Mouse (Mus musculus): ENCODE measurements at regions not wholly inside any gene's neighbourhood (a gene's known extent, or its start where the extent isn't known, plus 50 kb on each side); places are given as distances from the start of the nearest gene placed in this dataset.
A peak's percentile ranks its signal among the peaks of the same experiment; 100 is the strongest.

GRCm38 (mm10) chr8:126837318-126838025, 108.2 kb downstream of the Tomm20 start:
- intact Hi-C loops (cut with DNase I), result loop anchor here (2.0 kb wide), 2 partner anchors 47 to 171 kb away; no protein-coding TSS in a partner anchor

GRCm38 (mm10) chr8:126835554-126835953, 110.1 kb downstream of the Tomm20 start:
- no peak for DNase-seq
- intact Hi-C loops (cut with DNase I), result no loop called here

More at GRCm38 (mm10) chr8:126837318-126838025, 108.2 kb downstream of the Tomm20 start:
- peak; percentile 82 to 90 for DNase-seq

GRCm38 (mm10) chr8:126833471-126834453, 111.9 kb downstream of the Tomm20 start:
- intact Hi-C loops (cut with DNase I), result no loop called here
- peak; percentile 78 to 83 for DNase-seq

DNA sequence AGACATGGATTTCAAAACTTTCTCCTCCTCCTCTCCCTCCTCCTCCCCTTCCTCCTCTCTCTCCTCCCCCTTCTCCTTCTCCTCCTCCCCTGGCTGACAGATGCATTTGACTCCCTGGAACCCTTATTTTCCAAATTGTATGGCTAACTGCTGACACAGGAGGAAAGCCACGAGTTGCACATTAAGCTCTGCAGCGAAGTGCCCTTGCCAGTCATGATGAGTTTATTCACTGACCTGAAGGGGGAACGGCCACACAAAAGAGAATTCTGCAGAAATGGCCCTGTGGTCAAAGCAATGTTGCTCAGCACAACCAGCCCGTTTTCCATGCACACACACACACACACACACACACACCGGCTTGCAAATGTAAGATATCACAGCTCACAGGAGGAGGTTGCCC, 112.6 kb downstream of the Tomm20 start:
- DNase-seq, result peak in 1 of 2 experiments; percentile 35
- intact Hi-C loops (cut with DNase I), result no loop called here

DNA sequence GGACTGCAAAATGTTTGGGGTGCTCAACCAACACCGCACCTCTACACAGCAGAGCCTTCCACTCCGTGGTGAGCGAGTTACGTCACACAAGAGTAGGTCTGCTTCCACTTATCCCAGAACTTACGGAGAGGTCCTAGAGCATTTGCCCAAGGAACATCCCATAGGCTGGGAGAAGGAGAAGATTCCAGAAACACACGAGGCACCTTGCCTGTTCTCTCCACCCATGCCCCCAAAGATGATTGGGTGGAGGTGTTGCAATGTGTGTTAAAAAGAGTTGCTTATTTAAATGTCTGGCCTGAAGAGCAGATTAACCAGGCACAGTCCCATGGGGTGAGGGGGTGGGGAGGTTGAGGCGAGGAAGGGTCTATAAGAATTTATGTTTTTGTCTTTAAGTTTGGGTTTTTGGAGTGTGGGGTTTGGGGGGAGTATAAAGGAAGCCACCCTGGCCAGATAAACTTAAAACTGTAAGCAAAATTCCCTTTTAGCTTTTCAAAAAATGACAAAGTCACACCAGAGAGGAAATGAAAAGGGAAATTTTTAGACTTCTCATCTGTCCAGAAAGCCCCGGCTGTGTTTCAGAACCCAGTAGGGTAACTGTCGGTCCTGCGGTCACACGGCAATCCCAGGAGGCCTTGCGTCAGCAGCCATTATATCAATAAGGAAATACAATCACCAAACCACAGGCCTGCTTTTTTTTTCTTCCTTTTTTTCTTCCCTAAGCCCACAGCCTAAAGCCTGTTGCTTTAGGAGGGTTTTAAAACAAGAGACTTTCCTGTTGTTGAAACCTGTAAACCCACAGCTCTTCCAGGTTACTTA, 113.3 kb downstream of the Tomm20 start:
- intact Hi-C loops (cut with DNase I), result no loop called here
- peak; percentile 68 to 69 for DNase-seq

- DNase-seq, result no peak
- intact Hi-C loops (cut with DNase I), result no loop called here
Measured at GRCm38 (mm10) chr8:126831312-126832162, 114.1 kb downstream of the Tomm20 start.

DNA sequence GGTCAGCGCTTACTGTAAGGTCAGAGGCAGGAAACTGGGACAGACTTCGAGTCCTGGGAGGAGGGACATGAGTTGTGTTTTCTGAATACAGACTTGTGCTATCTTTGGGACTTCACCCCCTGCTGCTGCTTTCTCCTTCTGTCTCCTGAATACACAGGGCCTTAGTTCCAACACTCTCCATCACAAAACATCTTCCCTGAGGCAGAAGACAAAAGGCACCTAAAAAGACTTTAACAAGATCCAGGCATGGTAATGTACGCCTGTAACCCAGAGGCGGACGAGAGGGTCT, 115.5 kb downstream of the Tomm20 start:
- intact Hi-C loops (cut with DNase I), result no loop called here
- DNase-seq, result no peak

GRCm38 (mm10) chr8:126829376-126830241, 116.0 kb downstream of the Tomm20 start:
- intact Hi-C loops (cut with DNase I), result no loop called here

DNA sequence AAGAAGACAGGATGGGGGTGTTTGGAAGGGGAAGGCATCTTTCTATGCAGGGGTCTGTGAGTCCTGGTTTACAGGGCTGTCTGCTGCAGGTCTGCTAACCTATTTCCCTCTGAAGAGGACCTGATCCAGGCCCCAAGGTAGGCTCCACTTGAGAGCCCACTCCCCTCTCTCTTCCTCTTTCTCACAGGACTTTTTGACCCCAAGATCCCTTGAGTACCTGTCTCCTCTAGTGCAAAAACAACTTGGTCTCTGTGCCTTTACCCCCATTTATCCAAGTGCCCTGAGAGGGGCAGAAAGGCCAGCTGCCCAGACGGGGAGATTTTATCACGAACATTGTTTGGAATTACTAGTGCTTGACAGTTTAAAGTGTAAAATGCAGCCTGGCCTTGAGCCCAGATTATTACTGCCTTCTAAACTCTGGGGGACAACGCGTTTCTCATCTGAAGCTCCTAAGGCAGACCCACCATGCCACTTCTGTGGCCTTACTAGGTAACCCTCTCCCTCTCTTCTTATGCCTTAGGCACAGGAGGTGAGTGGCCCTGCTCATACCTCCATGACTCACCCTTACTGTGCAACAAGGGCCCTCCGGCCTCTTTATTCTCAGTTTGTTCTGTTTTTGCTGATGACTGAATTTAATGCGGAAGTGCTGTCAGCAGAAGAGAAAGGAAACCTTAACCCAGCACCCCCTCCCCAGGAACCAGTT, 117.8 kb downstream of the Tomm20 start:
- DNase-seq, result peak in 1 of 2 experiments; percentile 49
- intact Hi-C loops (cut with DNase I), result loop anchor here (2.0 kb wide), 2 partner anchors 21 to 39 kb away; no protein-coding TSS in a partner anchor

More at GRCm38 (mm10) chr8:126829376-126830241, 116.0 kb downstream of the Tomm20 start:
- DNase-seq, result peak in 1 of 2 experiments; percentile 49

DNA sequence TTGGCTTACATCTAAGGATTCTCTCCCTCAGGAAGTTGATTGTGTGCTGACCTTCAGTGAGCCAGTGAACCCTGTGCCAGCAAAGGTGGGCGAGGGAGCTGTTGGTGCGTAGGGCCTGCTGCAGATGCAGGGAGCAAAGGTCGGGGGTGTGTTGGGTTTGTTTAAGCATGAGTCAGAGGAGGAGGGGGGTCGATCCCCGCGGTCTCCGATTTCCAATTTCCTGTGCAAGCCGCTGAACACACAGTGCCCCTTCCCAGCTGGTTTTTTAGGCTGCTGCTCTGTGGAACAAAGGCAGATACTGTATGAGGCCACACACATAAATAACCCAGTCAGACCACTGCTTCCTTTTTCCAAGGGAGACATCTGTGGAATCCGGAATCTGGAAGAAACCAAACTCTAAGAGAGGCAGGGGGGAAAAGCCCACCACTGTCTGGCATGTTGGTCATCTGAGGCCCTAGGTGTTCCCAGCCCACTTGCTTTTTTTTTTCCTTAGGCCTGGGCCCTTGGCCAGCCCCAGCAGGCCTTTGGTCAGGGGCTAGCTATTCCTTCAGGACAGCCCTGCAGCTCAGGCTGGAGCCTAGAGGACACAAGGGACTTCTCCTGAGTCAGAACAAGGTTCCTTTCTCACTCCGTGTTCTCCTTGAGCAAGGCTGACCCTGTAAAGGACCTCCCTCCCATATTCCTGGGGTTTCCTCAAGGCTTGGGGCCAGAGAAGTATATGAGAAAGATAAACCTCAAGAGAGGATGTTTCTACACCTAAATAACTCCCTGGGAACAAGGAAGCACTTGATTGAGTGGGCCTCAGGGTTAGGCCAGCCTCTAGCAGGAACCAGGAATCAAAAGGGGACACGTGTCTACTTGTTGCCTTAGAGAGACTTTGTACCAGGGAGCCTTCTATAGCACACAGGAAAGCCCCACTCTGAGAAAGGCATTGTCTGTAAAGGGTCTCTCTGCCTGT, 119.0 kb downstream of the Tomm20 start:
- DNase-seq, result peak; percentile 80 to 82
- intact Hi-C loops (cut with DNase I), result loop anchor here (2.0 kb wide), 2 partner anchors 20 to 38 kb away; no protein-coding TSS in a partner anchor

- peak; percentile 64 to 70 for DNase-seq
- intact Hi-C loops (cut with DNase I), result loop anchor here (2.0 kb wide), 2 partner anchors 19 to 37 kb away; no protein-coding TSS in a partner anchor
Measured at GRCm38 (mm10) chr8:126825877-126826276, 119.8 kb downstream of the Tomm20 start.

DNA sequence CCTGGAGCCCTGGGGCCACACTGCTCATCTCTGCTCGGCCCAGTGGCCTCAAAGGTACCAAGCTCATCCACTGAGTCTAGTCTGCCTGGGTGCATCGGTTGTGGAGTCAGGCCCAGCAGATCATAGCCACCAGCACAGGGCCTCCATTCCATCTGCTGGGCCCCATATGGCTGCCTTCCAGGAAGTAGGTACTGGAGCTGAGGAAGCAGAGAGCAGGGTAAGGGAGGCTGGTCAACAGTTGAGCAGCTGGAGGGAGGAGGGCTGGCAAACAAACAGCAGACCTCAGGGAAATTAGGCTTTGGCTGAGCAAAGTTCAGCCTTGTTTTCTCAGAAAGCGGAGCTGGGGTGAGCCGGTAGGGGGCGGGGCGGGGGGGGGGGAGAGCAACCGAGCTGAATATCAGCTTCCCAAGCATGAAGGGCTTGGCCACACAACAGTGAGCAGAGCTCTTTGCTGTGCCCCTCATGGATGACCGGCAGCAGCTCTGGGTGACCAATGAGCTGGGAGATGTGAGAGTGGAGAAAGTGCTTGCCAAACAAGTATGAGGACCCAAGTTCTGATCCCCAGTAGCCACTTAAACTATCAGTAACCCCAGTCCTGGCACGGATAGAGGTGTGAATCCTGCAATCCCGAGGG, 121.0 kb downstream of the Tomm20 start:
- intact Hi-C loops (cut with DNase I), result no loop called here

DNA sequence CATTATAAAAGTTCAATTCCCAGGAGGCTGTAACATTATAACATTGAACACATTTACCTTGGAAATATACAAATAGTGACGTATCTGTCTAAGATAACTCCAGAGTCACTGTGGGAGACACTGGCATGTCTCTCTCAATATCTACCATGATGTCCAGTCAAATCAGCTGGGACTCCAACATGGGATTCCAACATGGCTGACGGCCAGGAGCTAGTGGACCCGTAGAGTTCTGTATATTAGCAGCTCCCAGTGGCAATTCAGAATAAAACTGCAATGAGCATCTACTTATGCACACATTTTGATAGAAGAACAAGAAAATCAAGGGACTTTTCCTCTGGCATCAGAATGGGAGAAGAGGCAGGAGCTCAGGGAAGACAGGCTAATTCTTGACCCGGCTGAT, 123.4 kb downstream of the Tomm20 start:
- no peak for DNase-seq
- intact Hi-C loops (cut with DNase I), result no loop called here

More for the DNA sequence above, 121.0 kb downstream of the Tomm20 start:
- peak in 1 of 2 experiments; percentile 57 for DNase-seq

GRCm38 (mm10) chr8:126821279-126821678, 124.4 kb downstream of the Tomm20 start:
- intact Hi-C loops (cut with DNase I), result no loop called here
- no peak for DNase-seq

DNA sequence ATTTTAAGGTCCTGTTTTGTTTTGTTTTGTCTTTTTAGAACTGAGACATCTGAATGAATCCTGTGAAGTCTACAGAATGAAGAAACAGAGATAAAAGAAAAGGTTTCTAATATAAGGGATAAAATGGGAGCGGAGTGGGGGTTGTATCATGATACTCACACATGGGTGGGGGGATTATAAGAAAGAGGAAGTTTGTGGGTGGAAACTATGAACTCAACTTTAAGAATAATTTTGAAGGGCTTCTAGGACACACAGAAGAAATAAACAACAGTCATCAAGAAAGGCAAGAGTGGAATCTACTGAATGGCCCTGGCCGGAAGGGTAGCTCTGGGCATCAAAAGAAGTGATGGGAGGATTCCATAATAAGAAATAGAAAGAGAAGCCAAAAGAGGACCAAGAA, 125.1 kb downstream of the Tomm20 start:
- DNase-seq, result no peak

DNA sequence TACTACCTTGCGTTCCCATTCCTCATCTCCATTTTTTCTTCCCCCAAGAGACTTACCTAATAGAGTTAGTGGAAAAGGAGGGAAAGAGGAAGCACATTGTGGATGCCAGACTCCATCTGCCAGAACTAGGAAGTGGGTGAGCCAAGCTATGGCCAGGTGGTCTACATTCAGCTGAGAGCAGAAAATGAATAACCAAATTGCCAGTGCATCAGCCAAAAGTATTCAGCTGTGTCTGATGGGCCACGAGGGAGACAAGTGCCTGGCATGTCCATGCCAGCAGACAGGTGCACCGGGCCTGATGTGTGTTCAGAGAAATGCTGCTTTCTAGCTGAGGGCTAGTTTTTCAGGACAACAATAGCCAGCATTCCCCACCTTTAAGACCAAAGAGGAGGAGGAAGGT, 126.4 kb downstream of the Tomm20 start:
- intact Hi-C loops (cut with DNase I), result no loop called here
- DNase-seq, result no peak

More for the DNA sequence above, 125.1 kb downstream of the Tomm20 start:
- intact Hi-C loops (cut with DNase I), result no loop called here
